In genomic region chr5:144372177-144372576, GRCm38 (mm10) we compare ENCODE assay signal across 12 mouse cellular contexts. TPM values are rescaled to one million over a fixed set of nuclear protein-coding genes. Genes with fewer than 3 reads are reported as not detected.
A peak's percentile ranks its signal among the peaks of the same experiment; 100 is the strongest.
DNase-seq lines count a peak whose midpoint lies in the region; ATAC-seq lines count a peak whose summit lies in the region.
"Had no signal": no experiment of that assay in that cellular context is flagged by ENCODE, and none has a peak within 500 bp of the region (broad histone marks: within the 10 kb centered on the region; RNA-seq: fewer than 3 reads in every experiment).

No protein-coding gene starts in this region.

- WGBS in heart, embryonic 10.5 days = 25% methylated on average over 2 of the region's 2 CpGs
- WGBS in liver, embryonic 15.5 days (ENCODE audit: insufficient replicate concordance) = 35% methylated on average over 2 of the region's 2 CpGs

- H3K27me3 ChIP-seq in heart, embryonic 10.5 days (ENCODE audit: insufficient read depth, poor library complexity, severe bottlenecking) = no peaks in the 10 kb centered on the region
- H3K27me3 ChIP-seq in liver, embryonic 15.5 days = no peaks in the 10 kb centered on the region

- H3K4me2 ChIP-seq in liver, embryonic 15.5 days = no peak overlapping the region
- H3K4me2 ChIP-seq: hindbrain, embryonic 14.5 days had no signal

- H3K9ac ChIP-seq in liver, embryonic 15.5 days = no peak overlapping the region
- H3K9ac ChIP-seq: hindbrain, embryonic 14.5 days had no signal

- H3K27ac ChIP-seq in heart, embryonic 10.5 days = no peak overlapping the region
- peak overlapping the region; percentile 66 for H3K27ac ChIP-seq in liver, embryonic 15.5 days (replicated peaks)
- H3K27ac ChIP-seq: heart, adult 2 months; hindbrain, embryonic 14.5 days had no signal

- H3K36me3 ChIP-seq in heart, embryonic 10.5 days = no peaks in the 10 kb centered on the region
- H3K36me3 ChIP-seq in liver, embryonic 15.5 days (replicated peaks) = no peaks in the 10 kb centered on the region
- H3K36me3 ChIP-seq: G1E had no signal

- H3K4me3 ChIP-seq in heart, embryonic 10.5 days = no peak overlapping the region
- H3K4me3 ChIP-seq in liver, embryonic 15.5 days (replicated peaks) = no peak overlapping the region
- H3K4me3 ChIP-seq: heart, adult 2 months had no signal

- DNase-seq in heart, adult 18-20 months = peak; percentile 20 to 26
- no peak for DNase-seq in heart, embryonic 10.5 days (ENCODE audit: low spot score)
- DNase-seq in urinary bladder, adult 18-20 months (ENCODE audit: low spot score in 2 of 2) = peak; percentile 62 to 76
- no peak for DNase-seq in urinary bladder, postnatal 4 days (ENCODE audit: low spot score in 2 of 2)
- DNase-seq in yolk sac, embryonic 10.5 days (ENCODE audit: low spot score) = peak; percentile 85
- no peak for DNase-seq in cerebellum, postnatal 25 days
- no peak for DNase-seq in ovary, adult 18-20 months (ENCODE audit: low spot score)
- DNase-seq: right cerebral cortex, postnatal 25 days had no signal

- peaks cover 8% of the 10 kb centered on the region for H3K4me1 ChIP-seq in heart, embryonic 10.5 days
- peaks cover 8% of the 10 kb centered on the region; the same call in 1 of the 2 replicates for H3K4me1 ChIP-seq in liver, embryonic 15.5 days (replicated peaks)

- ATAC-seq in liver, embryonic 15.5 days (ENCODE audit: insufficient read depth) = peak; percentile 81

- H3K9me3 ChIP-seq in heart, embryonic 10.5 days = no peaks in the 10 kb centered on the region
- no peaks in the 10 kb centered on the region for H3K9me3 ChIP-seq in liver, embryonic 15.5 days (replicated peaks)

RNA-seq across cellular contexts. Expression of gene Baiap2l1, which starts 14.3 kb away (rescaled TPM):
- total RNA-seq in heart, adult 18-20 months (2021) = 1 to 10 TPM; 7.2 to 7.4 TPM
- 9.4 and 10.9 TPM in 2 replicates for polyA plus RNA-seq in heart, embryonic 10.5 days (2016; fragmentation: Nextera tagmentation; extraction: Ambion mirVana)
- 6.9 and 8.0 TPM in 2 replicates for polyA plus RNA-seq in liver, embryonic 15.5 days (2015; fragmentation: Nextera tagmentation; extraction: Ambion mirVana)
- polyA plus RNA-seq: G1E had no signal

Comparison
In these comparisons a context has a peak if more than half of its experiments do, and no peak if none do; other contexts are left out.
1. DNase-seq: peak in heart, adult 18-20 months (2 of 2), urinary bladder, adult 18-20 months (2 of 2) and yolk sac, embryonic 10.5 days (single experiment); none in heart, embryonic 10.5 days (single experiment), urinary bladder, postnatal 4 days (0 of 2), cerebellum, postnatal 25 days (0 of 2) and ovary, adult 18-20 months (single experiment).